Mouse (Mus musculus) megakaryocyte, embryonic 14.5 days (primary cell): ENCODE measurements at regions not wholly inside any gene's neighbourhood (a gene's known extent, or its start where the extent isn't known, plus 50 kb on each side); places are given as distances from the start of the nearest gene placed in this dataset.

Experiments used
- FLI1 ChIP-seq: IDR thresholded peaks from 2 replicates; pipeline ENCODE4 v1.6.1; 2012; ENCODE audit warnings: low read length, inconsistent platforms, mixed read lengths
- GATA1 ChIP-seq: IDR thresholded peaks from 3 replicates; pipeline ENCODE4 v1.6.1; 2012; ENCODE audit warnings: mixed read lengths, low read length, inconsistent platforms, borderline replicate concordance

DNA sequence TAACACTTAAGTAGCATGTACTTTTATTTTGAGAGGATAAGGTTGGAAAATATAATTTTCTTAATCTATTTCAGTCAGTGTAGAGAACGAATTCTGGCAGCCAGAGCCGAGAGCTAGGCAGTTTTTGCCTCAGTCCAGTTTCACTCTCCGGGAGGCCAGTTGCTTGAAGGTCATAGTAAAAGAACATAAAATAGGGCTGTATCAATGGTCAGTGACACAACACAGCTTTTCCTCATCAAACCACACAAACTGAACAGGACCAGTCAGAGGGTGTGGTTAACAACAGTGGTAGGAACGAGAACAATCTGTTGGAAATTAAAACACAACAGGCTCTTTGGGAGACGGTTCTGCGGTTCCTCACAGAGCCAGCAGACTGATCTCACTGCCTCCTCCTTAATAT, 105.9 kb upstream of the Ipo5 start:
- no peak for TF ChIP-seq FLI1
- no peak for TF ChIP-seq GATA1
